Mouse (Mus musculus) left cerebral cortex, adult 8-10 months (tissue): Measurements from ENCODE around the gene Ap3b1. TPM values are rescaled to one million over a fixed set of nuclear protein-coding genes. Genes with fewer than 3 reads are reported as not detected.

Experiments
- DNase-seq, 2 experiments: peaks; one replicate each; pipeline ENCODE4 v3.0.0; 2022; ENCODE audit warnings: low spot score in 2 of 2
- total RNA-seq, 4 experiments: library from RNA; stranded (reverse); gene quantifications; 2 replicates each; pipeline ENCODE4 v1.2.4; 2022

The Ap3b1 gene
- total RNA-seq, 4 experiments from 2014 or later: 45.2 to 49.9 (median 47.9) TPM

- DNase-seq: no peak
Measured at GRCm38 (mm10) chr13:94449593-94449992, 90.8 kb downstream of the Ap3b1 start.

GRCm38 (mm10) chr13:94451229-94451628, 92.5 kb downstream of the Ap3b1 start:
- DNase-seq: no peak

- DNase-seq: no peak
Measured at GRCm38 (mm10) chr13:94454131-94454530, 95.4 kb downstream of the Ap3b1 start.

- no peak for DNase-seq
Measured at GRCm38 (mm10) chr13:94459143-94459542, 100.4 kb downstream of the Ap3b1 start.

GRCm38 (mm10) chr13:94464221-94464620, 105.5 kb downstream of the Ap3b1 start:
- no peak for DNase-seq

- no peak for DNase-seq
Measured at GRCm38 (mm10) chr13:94468551-94468950, 109.8 kb downstream of the Ap3b1 start.

GRCm38 (mm10) chr13:94471009-94471672, 112.4 kb downstream of the Ap3b1 start:
- no peak for DNase-seq

- DNase-seq: no peak
Measured at GRCm38 (mm10) chr13:94476208-94476607, 117.4 kb downstream of the Ap3b1 start.

- DNase-seq: no peak
Measured at GRCm38 (mm10) chr13:94480256-94480655, 121.5 kb downstream of the Ap3b1 start.

GRCm38 (mm10) chr13:94490684-94491083, 131.9 kb downstream of the Ap3b1 start:
- no peak for DNase-seq

GRCm38 (mm10) chr13:94491159-94491558, 132.4 kb downstream of the Ap3b1 start:
- DNase-seq: no peak

- no peak for DNase-seq
Measured at GRCm38 (mm10) chr13:94497521-94497920, 138.8 kb downstream of the Ap3b1 start.

- DNase-seq: peak in 1 of 2 experiments; percentile 49
Measured at GRCm38 (mm10) chr13:94506411-94506810, 147.7 kb downstream of the Ap3b1 start.

GRCm38 (mm10) chr13:94508344-94508743, 149.6 kb downstream of the Ap3b1 start:
- no peak for DNase-seq

- no peak for DNase-seq
Measured at GRCm38 (mm10) chr13:94513157-94513767, 154.5 kb downstream of the Ap3b1 start.

GRCm38 (mm10) chr13:94513898-94514297, 155.1 kb downstream of the Ap3b1 start:
- no peak for DNase-seq

GRCm38 (mm10) chr13:94514992-94515391, 156.2 kb downstream of the Ap3b1 start:
- DNase-seq: no peak

GRCm38 (mm10) chr13:94516532-94516931, 157.8 kb downstream of the Ap3b1 start:
- no peak for DNase-seq

- DNase-seq: no peak
Measured at GRCm38 (mm10) chr13:94518176-94518575, 159.4 kb downstream of the Ap3b1 start.

GRCm38 (mm10) chr13:94519276-94519675, 160.5 kb downstream of the Ap3b1 start:
- DNase-seq: no peak

GRCm38 (mm10) chr13:94523213-94523612, 164.5 kb downstream of the Ap3b1 start:
- no peak for DNase-seq

GRCm38 (mm10) chr13:94524669-94525238, 166.0 kb downstream of the Ap3b1 start:
- no peak for DNase-seq

GRCm38 (mm10) chr13:94529138-94529537, 170.4 kb downstream of the Ap3b1 start:
- no peak for DNase-seq
